Mouse (Mus musculus) small intestine, adult 2 months (tissue): ENCODE results near the gene Ncapd3.

Experiments
- CTCF ChIP-seq: fragments of 200-500 bp; IDR thresholded peaks from 2 replicates; pipeline ENCODE4 v1.5.1; 2012; ENCODE audit warnings: low read depth, mild to moderate bottlenecking, control low read depth, inconsistent platforms, low read length, moderate library complexity, mixed read lengths; ENCODE audit not compliant: insufficient replicate concordance, insufficient read length; ENCODE audit errors: extremely low read depth
- POLR2A ChIP-seq: fragments of 200-500 bp; IDR thresholded peaks from 2 replicates; pipeline ENCODE4 v1.6.1; 2012; ENCODE audit warnings: low read depth, mild to moderate bottlenecking, control low read depth, inconsistent platforms, low read length, moderate library complexity

DNA sequence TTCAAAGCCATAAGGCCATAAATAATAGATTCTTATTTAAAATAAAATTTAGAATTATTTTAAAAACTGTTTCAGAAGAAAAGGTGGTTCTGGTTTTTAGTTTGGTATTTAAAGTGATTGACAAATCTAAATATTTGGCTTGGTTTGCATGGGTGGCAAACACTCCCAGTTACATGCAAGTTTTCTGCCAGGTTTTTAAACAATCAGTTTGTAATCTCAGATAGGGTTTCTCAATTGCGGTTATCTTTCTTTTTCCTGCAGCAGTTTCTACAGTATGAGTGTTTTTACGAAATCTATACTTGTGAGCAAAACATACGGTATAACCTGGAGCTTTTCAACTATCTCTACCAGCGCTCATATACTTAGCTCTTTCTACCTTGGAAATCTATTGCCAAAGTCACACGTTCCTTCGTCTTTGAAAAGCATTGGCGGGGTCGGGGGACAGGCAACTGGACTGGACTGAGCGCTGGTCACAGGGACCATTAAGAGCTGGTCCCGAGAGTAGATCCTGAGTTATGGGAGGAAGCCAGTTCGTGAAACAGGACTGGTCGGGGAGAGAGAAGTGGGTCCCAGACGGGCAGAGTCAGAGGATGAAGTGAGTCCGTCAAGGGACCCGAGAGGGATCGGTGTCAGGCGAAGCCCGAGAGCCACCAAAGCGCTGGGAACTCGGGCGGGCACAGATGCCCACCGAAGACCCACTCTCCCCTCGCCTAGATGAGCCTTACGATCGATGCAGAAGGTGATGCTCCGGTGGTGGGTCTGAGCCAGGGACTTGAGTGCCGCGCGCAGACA is 31.1 kb upstream of the Ncapd3 start:
- TF ChIP-seq CTCF: no peak
- no peak for TF ChIP-seq POLR2A
